ENCODE assay signal across 19 mouse cellular contexts in the genomic region with DNA sequence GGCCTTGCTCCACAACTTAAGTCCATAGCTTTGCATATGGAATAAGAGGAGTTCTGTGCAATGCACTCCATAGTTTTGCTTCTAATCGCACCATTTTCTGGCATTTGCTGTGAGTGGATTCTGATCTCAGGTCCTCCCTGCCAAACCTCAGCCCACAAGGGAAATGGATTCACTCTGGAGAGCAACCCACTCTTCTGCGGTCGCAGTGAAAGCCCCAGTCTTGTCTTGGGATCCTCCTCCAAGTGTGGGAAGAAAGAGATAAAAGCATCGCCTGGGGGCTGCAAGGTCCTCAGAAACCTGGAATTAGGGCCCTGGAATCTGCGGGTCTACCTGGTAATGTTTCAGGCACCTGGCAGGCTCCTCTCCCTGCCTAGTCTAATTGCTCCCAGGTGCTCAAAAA.
"Had no signal": no experiment of that assay in that cellular context is flagged by ENCODE, and none has a peak within 500 bp of the region (broad histone marks: within the 10 kb centered on the region; RNA-seq: fewer than 3 reads in every experiment).

No protein-coding gene starts in this region.

- DNase-seq: liver, postnatal 0 days; lung, adult 2 months; lung, postnatal 14 days; lung, postnatal 36 days; retina, postnatal 1 day; right cerebral cortex, postnatal 25 days; right cerebral cortex, postnatal 4 days; spleen, adult 18-20 months; thymus, adult 18-20 months; thymus, postnatal 14 days; thymus, postnatal 36 days had no signal

- H3K27ac ChIP-seq: lung, embryonic 15.5 days; macrophage; midbrain, embryonic 13.5 days; midbrain, embryonic 15.5 days; neural tube, embryonic 12.5 days had no signal

- ATAC-seq: liver, postnatal 0 days; lung, postnatal 0 days; midbrain, embryonic 13.5 days; midbrain, embryonic 15.5 days had no signal

- H3K4me1 ChIP-seq: lung, embryonic 15.5 days; megakaryocyte, embryonic 14.5 days; midbrain, embryonic 13.5 days; midbrain, embryonic 15.5 days; neural tube, embryonic 12.5 days had no signal

- H3K27me3 ChIP-seq: lung, embryonic 15.5 days; megakaryocyte, embryonic 14.5 days; midbrain, embryonic 13.5 days; midbrain, embryonic 15.5 days; neural tube, embryonic 12.5 days had no signal

- H3K9me3 ChIP-seq: lung, embryonic 15.5 days; midbrain, embryonic 13.5 days; midbrain, embryonic 15.5 days; neural tube, embryonic 12.5 days had no signal

- H3K9ac ChIP-seq: liver, postnatal 0 days; lung, embryonic 15.5 days; midbrain, embryonic 13.5 days; midbrain, embryonic 15.5 days; neural tube, embryonic 12.5 days had no signal

- H3K36me3 ChIP-seq: lung, embryonic 15.5 days; midbrain, embryonic 13.5 days; midbrain, embryonic 15.5 days; neural tube, embryonic 12.5 days had no signal

- H3K4me2 ChIP-seq: lung, embryonic 15.5 days; midbrain, embryonic 11.5 days; midbrain, embryonic 13.5 days; midbrain, embryonic 15.5 days; neural tube, embryonic 12.5 days had no signal

- H3K4me3 ChIP-seq: lung, embryonic 15.5 days; megakaryocyte, embryonic 14.5 days; midbrain, embryonic 13.5 days; midbrain, embryonic 15.5 days; neural tube, embryonic 12.5 days had no signal
